Mouse (Mus musculus) olfactory bulb, adult 2 months (tissue): ENCODE measurements around the gene Slc2a10.

ENCODE experiments used
- CTCF ChIP-seq: fragments of 200-500 bp; IDR thresholded peaks from 2 replicates; pipeline ENCODE4 v1.5.1; 2012; ENCODE audit warnings: low read depth, mild to moderate bottlenecking, low read length, moderate library complexity; ENCODE audit not compliant: insufficient read depth
- POLR2A ChIP-seq: fragments of 200-500 bp; IDR thresholded peaks from 2 replicates; pipeline ENCODE4 v1.6.1; 2012; ENCODE audit warnings: mild to moderate bottlenecking, low read depth, low read length, moderate library complexity; ENCODE audit not compliant: insufficient read depth

DNA sequence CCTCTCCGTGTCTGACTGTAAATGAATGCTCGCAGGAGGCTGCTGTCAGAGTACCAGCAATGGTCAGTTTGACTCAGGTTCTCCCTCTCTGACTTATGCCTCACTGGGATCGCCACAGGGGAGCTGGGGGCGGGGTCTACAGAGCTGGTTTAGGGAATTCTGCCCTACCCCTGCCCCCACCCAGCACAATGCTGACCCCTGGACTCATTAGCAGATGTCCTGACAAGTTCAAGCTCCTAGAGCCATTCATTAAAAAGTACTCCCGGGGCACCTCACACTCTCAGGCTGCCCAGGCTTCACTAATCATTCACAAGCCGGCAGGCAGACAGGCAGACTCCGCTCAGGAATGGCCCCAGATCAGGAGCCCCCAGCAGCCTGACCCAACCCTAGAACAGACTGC lies 43.9 kb upstream of the Slc2a10 start:
- no peak for TF ChIP-seq CTCF
- TF ChIP-seq POLR2A, result no peak
